Mouse (Mus musculus) thymus, adult 2 months (tissue): ENCODE measurements around the gene Ddb2.

Experiments used
- CTCF ChIP-seq: fragments of 200-500 bp; IDR thresholded peaks from 2 replicates; pipeline ENCODE4 v1.5.1; 2012; ENCODE audit warnings: mild to moderate bottlenecking, control low read depth, low read length, moderate library complexity, borderline replicate concordance; ENCODE audit not compliant: control insufficient read depth, poor library complexity, insufficient read depth; ENCODE audit errors: extremely low read depth
- POLR2A ChIP-seq: fragments of 200-500 bp; IDR thresholded peaks from 2 replicates; pipeline ENCODE4 v1.6.1; 2012; ENCODE audit warnings: mild to moderate bottlenecking, low read length, control low read depth, moderate library complexity; ENCODE audit not compliant: control insufficient read depth, poor library complexity, insufficient read depth; ENCODE audit errors: extremely low read depth

DNA sequence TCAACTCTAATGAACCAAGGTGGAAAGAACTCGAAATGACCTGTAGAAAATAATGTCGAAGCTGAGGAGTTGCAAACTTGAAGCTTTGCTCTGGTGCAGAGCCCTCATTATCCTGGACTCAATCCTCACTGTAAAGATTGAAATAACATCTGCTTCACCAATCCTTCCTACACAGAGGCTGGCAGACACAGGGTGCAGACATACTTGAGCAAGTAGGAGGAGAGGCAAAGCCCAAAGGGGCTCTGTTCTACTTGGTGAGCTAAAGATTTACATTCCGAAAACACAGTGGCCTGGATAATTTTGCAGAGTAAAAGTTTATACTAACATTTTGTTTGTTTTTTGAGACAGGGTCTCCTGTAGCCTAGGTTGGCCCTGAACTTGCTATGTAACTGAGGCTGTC, 37.9 kb downstream of the Ddb2 start:
- TF ChIP-seq POLR2A (no peak), CTCF (no peak)
